Mouse (Mus musculus) cerebellum, postnatal 10 days (tissue): ENCODE results near the gene Gm7145.
A peak's percentile ranks its signal among the peaks of the same experiment; 100 is the strongest.
"Not testable (repeated sequence)": the region's sequence is repeated elsewhere in the genome, so short reads cannot be mapped to it uniquely, and the experiment has no call there.

Source experiments
- DNase-seq, 2 experiments: peaks; one replicate each; pipeline ENCODE4 v3.0.0; 2021; ENCODE audit warnings: mixed read lengths in 2 of 2

The Gm7145 gene

DNA sequence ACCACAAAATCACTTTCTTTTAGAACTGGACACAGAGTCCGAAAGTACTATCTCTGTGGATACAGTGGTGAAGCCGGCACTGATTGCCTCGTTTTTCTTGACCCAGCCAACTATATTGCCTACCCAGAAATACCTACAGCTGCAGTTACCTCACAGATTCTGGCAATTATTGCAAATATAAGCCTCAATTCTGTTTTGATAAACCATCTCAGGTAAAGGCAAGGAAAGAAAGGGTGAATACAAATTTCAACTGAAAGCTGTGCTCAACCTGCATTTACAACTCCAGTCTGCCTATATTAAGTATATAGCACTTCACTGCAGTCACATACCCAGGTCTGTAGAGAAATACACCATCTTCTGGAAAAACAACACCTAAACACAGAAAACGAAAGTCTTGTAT, at the start of gene Gm7145:
Gm7145 (plus strand) TSS at position 301 of the 400 bp plus-strand sequence.
- no peak for DNase-seq

DNA sequence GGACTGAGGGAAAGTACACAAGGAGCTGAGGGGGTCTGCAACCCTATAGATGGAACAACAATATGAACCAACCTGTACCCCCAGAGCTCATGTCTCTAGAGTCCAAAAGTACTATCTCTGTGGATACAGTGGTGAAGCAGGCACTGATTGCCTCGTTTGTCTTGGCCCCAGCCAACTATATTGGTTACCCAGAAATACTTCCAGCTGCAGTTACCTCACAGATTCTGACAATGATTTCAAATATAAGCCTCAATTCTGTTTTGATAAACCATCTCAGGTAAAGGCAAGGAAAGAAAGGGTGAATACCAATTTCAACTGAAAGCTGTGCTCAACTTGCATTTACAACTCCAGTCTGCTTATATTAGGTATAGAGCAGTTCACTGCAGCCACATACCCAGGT, 38.0 kb upstream of the Gm7145 start, which contains the start of gene Gm28168:
Gm28168 (plus strand) TSS at position 301 of the 400 bp plus-strand sequence.
- not testable (repeated sequence) for DNase-seq

DNA sequence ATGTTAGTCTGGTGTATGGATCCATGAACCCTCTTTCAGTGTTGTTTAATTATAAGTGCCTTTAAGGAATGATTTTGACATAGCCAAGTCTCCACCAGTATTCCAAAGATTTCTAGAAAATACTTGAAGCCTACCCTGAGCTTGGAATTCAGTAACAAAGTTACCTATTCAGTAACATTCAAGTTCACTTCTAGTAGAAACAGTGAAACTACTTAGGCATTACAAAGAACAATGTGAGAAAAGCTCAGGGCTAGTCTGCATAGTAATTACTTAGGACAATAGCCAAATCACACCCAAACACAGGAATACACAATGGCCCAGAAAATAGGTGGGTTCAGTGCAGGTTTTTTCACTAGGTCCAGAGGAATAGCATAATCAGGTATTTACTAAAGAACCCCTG, 38.1 kb downstream of the Gm7145 start:
- DNase-seq: not testable (repeated sequence)

DNA sequence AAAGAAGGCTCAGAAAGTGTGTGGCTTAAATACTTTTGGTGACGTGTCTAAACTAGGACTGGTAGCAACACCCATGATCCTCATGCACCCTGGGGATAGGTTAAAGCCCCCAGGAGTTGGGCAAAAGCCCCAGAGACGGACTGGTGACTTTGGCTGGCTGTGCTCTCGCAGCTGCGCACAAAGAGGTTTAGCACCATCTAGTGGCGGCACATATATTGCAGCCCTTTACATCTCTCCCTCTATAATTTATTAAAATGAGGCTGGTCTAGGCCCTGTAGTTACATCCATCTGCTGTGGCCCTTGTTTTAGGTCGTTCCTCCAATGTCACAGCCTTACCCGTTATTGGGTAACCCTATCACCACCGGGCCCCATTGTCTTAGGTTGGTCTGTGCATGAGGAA, 47.0 kb downstream of the Gm7145 start:
- peak; percentile 1 to 2 for DNase-seq
